Mouse (Mus musculus) midbrain, embryonic 12.5 days (tissue): ENCODE results near the gene Mif4gd. TPM values are rescaled to one million over a fixed set of nuclear protein-coding genes. Genes with fewer than 3 reads are reported as not detected.

Experiments
- ATAC-seq: fragments of 200-750 bp; cut with Nextera tagmentation; 2 replicates; pipeline ENCODE4 v1.8.0; 2017; ENCODE audit warnings: low read depth, moderate TSS enrichment, moderate library complexity; ENCODE audit not compliant: low FRiP score
- H3K27ac ChIP-seq: fragments of 300-500 bp; sonication (generic); replicated peaks from 2 replicates; pipeline ENCODE4 v1.5.1; 2016; ENCODE audit warnings: mild to moderate bottlenecking
- H3K27me3 ChIP-seq: fragments of 300-500 bp; sonication (generic); 2 replicates; pipeline ENCODE4 v1.6.1; 2016; ENCODE audit warnings: mild to moderate bottlenecking
- H3K36me3 ChIP-seq: fragments of 300-500 bp; sonication (generic); 2 replicates; pipeline ENCODE4 v1.6.1; 2016
- H3K4me1 ChIP-seq: fragments of 300-500 bp; sonication (generic); 2 replicates; pipeline ENCODE4 v1.6.1; 2016
- H3K4me2 ChIP-seq: fragments of 300-500 bp; sonication (generic); replicated peaks from 2 replicates; pipeline ENCODE4 v1.6.1; 2016; ENCODE audit warnings: mild to moderate bottlenecking, moderate library complexity
- H3K4me3 ChIP-seq: fragments of 300-500 bp; sonication (generic); 2 replicates; pipeline ENCODE4 v1.5.1; 2016; ENCODE audit warnings: mild to moderate bottlenecking
- H3K9ac ChIP-seq: fragments of 300-500 bp; sonication (generic); replicated peaks from 2 replicates; pipeline ENCODE4 v1.6.1; 2016; ENCODE audit warnings: mild to moderate bottlenecking, moderate library complexity
- H3K9me3 ChIP-seq: fragments of 300-500 bp; sonication (generic); 2 replicates; pipeline ENCODE4 v1.6.1; 2016; ENCODE audit warnings: mild to moderate bottlenecking
- WGBS: fragments of 180-500 bp; shearing (Covaris S2); methylation state at CpG from one replicate; pipeline ENCODE4 v1.1.7; 2016; 5-methylcytosine and 5-hydroxymethylcytosine counted together
- polyA plus RNA-seq: library from polyadenylated mRNA; unstranded; fragments of >200 nt; fragmentation: Nextera tagmentation; extraction: Ambion mirVana; gene quantifications from 2 replicates; pipeline ENCODE4 v1.2.1, GENCODE M21; 2016

The Mif4gd gene
- polyA plus RNA-seq, 1 experiment from 2014 or later, result 15.1 TPM

- H3K36me3 ChIP-seq, result peaks cover 31% of the 10 kb centered on the region
- no peak for ATAC-seq
- no peaks in the 10 kb centered on the region for H3K4me1 ChIP-seq
- H3K27ac ChIP-seq, result no peak overlapping the region
- H3K9me3 ChIP-seq, result no peaks in the 10 kb centered on the region
- H3K27me3 ChIP-seq, result no peaks in the 10 kb centered on the region
- H3K4me3 ChIP-seq, result no peak overlapping the region
- H3K4me2 ChIP-seq, result no peak overlapping the region
- no peak overlapping the region for H3K9ac ChIP-seq
- 86% methylated on average over 4 of the region's 4 CpGs for WGBS
Observed at GRCm38 (mm10) chr11:115641664-115642036, 28.9 kb upstream of the Mif4gd start.

- H3K36me3 ChIP-seq, result peaks cover 26% of the 10 kb centered on the region
- WGBS, result 66% methylated on average over 14 of the region's 14 CpGs
- no peaks in the 10 kb centered on the region for H3K9me3 ChIP-seq
- H3K27me3 ChIP-seq, result no peaks in the 10 kb centered on the region
- no peak for ATAC-seq
- H3K9ac ChIP-seq, result no peak overlapping the region
- H3K27ac ChIP-seq, result no peak overlapping the region
- H3K4me2 ChIP-seq, result no peak overlapping the region
- no peak overlapping the region for H3K4me3 ChIP-seq
- no peaks in the 10 kb centered on the region for H3K4me1 ChIP-seq
Observed at GRCm38 (mm10) chr11:115640978-115641663, 28.4 kb upstream of the Mif4gd start.

- no peak for ATAC-seq
- 86% methylated on average over 3 of the region's 4 CpGs for WGBS
Observed at GRCm38 (mm10) chr11:115640311-115640828, 27.6 kb upstream of the Mif4gd start.

GRCm38 (mm10) chr11:115639540-115639939 is 26.8 kb upstream of the Mif4gd start:
- no peak overlapping the region for H3K27ac ChIP-seq
- WGBS, result 92% methylated on average over 4 of the region's 4 CpGs
- no peaks in the 10 kb centered on the region for H3K4me1 ChIP-seq
- no peaks in the 10 kb centered on the region for H3K9me3 ChIP-seq
- no peak for ATAC-seq
- no peak overlapping the region for H3K9ac ChIP-seq
- H3K4me2 ChIP-seq, result no peak overlapping the region
- H3K27me3 ChIP-seq, result no peaks in the 10 kb centered on the region
- H3K4me3 ChIP-seq, result no peak overlapping the region
- H3K36me3 ChIP-seq, result peaks cover 14% of the 10 kb centered on the region

More at GRCm38 (mm10) chr11:115640311-115640828, 27.6 kb upstream of the Mif4gd start:
- no peaks in the 10 kb centered on the region for H3K9me3 ChIP-seq
- no peaks in the 10 kb centered on the region for H3K27me3 ChIP-seq
- H3K27ac ChIP-seq, result no peak overlapping the region
- no peaks in the 10 kb centered on the region for H3K4me1 ChIP-seq
- H3K9ac ChIP-seq, result no peak overlapping the region
- no peak overlapping the region for H3K4me2 ChIP-seq
- peaks cover 20% of the 10 kb centered on the region for H3K36me3 ChIP-seq
- no peak overlapping the region for H3K4me3 ChIP-seq

- Histone ChIP-seq H3K27ac (no peak overlapping the region), H3K4me1 (no peaks in the 10 kb centered on the region), H3K9ac (no peak overlapping the region), H3K9me3 (no peaks in the 10 kb centered on the region), H3K36me3 (peaks cover 9% of the 10 kb centered on the region; the same call in 1 of the 2 replicates), H3K27me3 (no peaks in the 10 kb centered on the region), H3K4me2 (no peak overlapping the region), H3K4me3 (no peak overlapping the region)
- no peak for ATAC-seq
- 82% methylated on average over 5 of the region's 5 CpGs for WGBS
Observed at GRCm38 (mm10) chr11:115638498-115639409, 26.0 kb upstream of the Mif4gd start.

GRCm38 (mm10) chr11:115636960-115637359 is 24.2 kb upstream of the Mif4gd start:
- Histone ChIP-seq H3K4me1 (no peaks in the 10 kb centered on the region), H3K4me3 (no peak overlapping the region), H3K9ac (no peak overlapping the region), H3K36me3 (no peaks in the 10 kb centered on the region), H3K27ac (no peak overlapping the region), H3K9me3 (no peaks in the 10 kb centered on the region), H3K27me3 (no peaks in the 10 kb centered on the region), H3K4me2 (no peak overlapping the region)
- no peak for ATAC-seq
- WGBS, result 84% methylated on average over 3 of the region's 3 CpGs

GRCm38 (mm10) chr11:115635484-115635883 is 22.7 kb upstream of the Mif4gd start:
- no peak for ATAC-seq
- H3K4me2 ChIP-seq, result no peak overlapping the region
- WGBS, result 80% methylated on average over 8 of the region's 8 CpGs

GRCm38 (mm10) chr11:115635041-115635440 is 22.3 kb upstream of the Mif4gd start:
- H3K4me3 ChIP-seq, result no peak overlapping the region
- no peaks in the 10 kb centered on the region for H3K4me1 ChIP-seq
- no peak overlapping the region for H3K4me2 ChIP-seq
- no peak overlapping the region for H3K9ac ChIP-seq
- no peaks in the 10 kb centered on the region for H3K36me3 ChIP-seq
- H3K27ac ChIP-seq, result no peak overlapping the region
- no peaks in the 10 kb centered on the region for H3K9me3 ChIP-seq
- H3K27me3 ChIP-seq, result no peaks in the 10 kb centered on the region
- 91% methylated on average over 8 of the region's 8 CpGs for WGBS
- ATAC-seq, result no peak

More at GRCm38 (mm10) chr11:115635484-115635883, 22.7 kb upstream of the Mif4gd start:
- Histone ChIP-seq H3K4me3 (no peak overlapping the region), H3K9ac (no peak overlapping the region), H3K4me1 (no peaks in the 10 kb centered on the region), H3K27me3 (no peaks in the 10 kb centered on the region), H3K27ac (no peak overlapping the region), H3K9me3 (no peaks in the 10 kb centered on the region), H3K36me3 (no peaks in the 10 kb centered on the region)

GRCm38 (mm10) chr11:115634109-115634508 is 21.3 kb upstream of the Mif4gd start:
- H3K4me2 ChIP-seq, result no peak overlapping the region
- H3K9ac ChIP-seq, result no peak overlapping the region
- WGBS, result 77% methylated on average over 4 of the region's 4 CpGs
- no peak for ATAC-seq
- no peaks in the 10 kb centered on the region for H3K4me1 ChIP-seq
- H3K27ac ChIP-seq, result no peak overlapping the region
- H3K4me3 ChIP-seq, result no peak overlapping the region
- H3K36me3 ChIP-seq, result no peaks in the 10 kb centered on the region
- no peaks in the 10 kb centered on the region for H3K27me3 ChIP-seq
- H3K9me3 ChIP-seq, result no peaks in the 10 kb centered on the region

GRCm38 (mm10) chr11:115632862-115633261 is 20.1 kb upstream of the Mif4gd start:
- Histone ChIP-seq H3K4me2 (no peak overlapping the region), H3K27ac (no peak overlapping the region), H3K9me3 (no peaks in the 10 kb centered on the region), H3K4me3 (no peak overlapping the region), H3K9ac (no peak overlapping the region), H3K4me1 (peaks cover 2% of the 10 kb centered on the region; the same call in 1 of the 2 replicates), H3K27me3 (no peaks in the 10 kb centered on the region), H3K36me3 (no peaks in the 10 kb centered on the region)
- no peak for ATAC-seq
- 91% methylated on average over 10 of the region's 10 CpGs for WGBS

GRCm38 (mm10) chr11:115632247-115632646 is 19.5 kb upstream of the Mif4gd start:
- Histone ChIP-seq H3K9ac (no peak overlapping the region), H3K4me2 (no peak overlapping the region), H3K9me3 (no peaks in the 10 kb centered on the region), H3K4me3 (no peak overlapping the region), H3K27me3 (no peaks in the 10 kb centered on the region), H3K4me1 (peaks cover 6% of the 10 kb centered on the region), H3K27ac (no peak overlapping the region), H3K36me3 (no peaks in the 10 kb centered on the region)
- WGBS, result 76% methylated on average over 7 of the region's 7 CpGs
- ATAC-seq, result no peak

- WGBS, result 24% methylated on average over 3 of the region's 3 CpGs
- no peak overlapping the region for H3K4me2 ChIP-seq
- no peak overlapping the region for H3K27ac ChIP-seq
- no peaks in the 10 kb centered on the region for H3K27me3 ChIP-seq
- no peak overlapping the region for H3K9ac ChIP-seq
- H3K9me3 ChIP-seq, result no peaks in the 10 kb centered on the region
- no peak overlapping the region for H3K4me3 ChIP-seq
- peaks cover 12% of the 10 kb centered on the region for H3K4me1 ChIP-seq
- no peaks in the 10 kb centered on the region for H3K36me3 ChIP-seq
- ATAC-seq, result no peak
Observed at GRCm38 (mm10) chr11:115631505-115631890, 18.7 kb upstream of the Mif4gd start.
